Mouse (Mus musculus) ES-E14 (cell line): Measurements from ENCODE around the gene Ccdc85c.

ENCODE experiments used
- CHD2 ChIP-seq: IDR thresholded peaks from 2 replicates; pipeline ENCODE4 v1.6.1; 2014; ENCODE audit warnings: mild to moderate bottlenecking, low read depth, low read length, inconsistent platforms
- HCFC1 ChIP-seq: IDR thresholded peaks from 2 replicates; pipeline ENCODE4 v1.6.1; 2012; ENCODE audit warnings: low read length, inconsistent platforms, borderline replicate concordance; ENCODE audit not compliant: insufficient read depth
- ZNF384 ChIP-seq: IDR thresholded peaks from 2 replicates; pipeline ENCODE4 v1.6.1; 2012; ENCODE audit warnings: low read depth, low read length, inconsistent platforms

DNA sequence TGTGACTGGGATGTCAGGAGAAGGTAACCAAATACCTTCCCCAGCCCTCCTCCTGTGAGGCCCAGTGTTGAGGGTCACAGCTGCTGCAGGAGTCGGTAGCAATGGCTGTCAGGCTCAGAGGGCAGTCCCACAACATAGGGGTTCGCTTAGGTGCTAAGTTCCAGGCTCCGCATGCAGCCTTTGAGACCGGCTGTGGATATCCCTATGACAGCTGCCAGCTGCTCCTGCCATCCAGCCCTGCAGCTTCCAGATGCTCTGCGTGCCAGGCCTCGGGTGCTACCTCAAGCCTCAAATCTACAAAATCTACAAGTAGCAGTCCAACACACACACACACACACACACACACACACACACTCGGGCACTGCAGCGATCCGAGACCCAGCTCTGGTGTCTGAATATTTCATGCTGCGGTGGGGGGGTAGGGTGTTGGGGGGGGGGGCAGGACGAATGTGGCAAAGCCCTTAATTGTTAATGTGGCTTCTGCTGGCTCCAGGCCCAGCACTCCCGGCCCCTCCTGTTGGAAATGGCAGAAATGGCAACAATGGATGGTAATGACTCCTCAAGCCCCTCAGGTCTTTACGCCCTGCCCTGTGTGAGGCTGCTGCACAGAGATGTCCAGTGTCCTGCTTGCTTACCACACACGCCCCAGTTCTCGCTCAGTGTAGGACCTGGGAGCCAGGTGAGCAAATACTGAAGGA is 3.1 kb upstream of the Ccdc85c start:
- no peak for TF ChIP-seq CHD2
- no peak for TF ChIP-seq ZNF384
- TF ChIP-seq HCFC1, result no peak
